Mouse (Mus musculus) lung, postnatal 25 days (tissue): ENCODE results near the gene Ocrl.

ENCODE experiments used
- DNase-seq: peaks from one replicate; pipeline ENCODE4 v3.0.0; 2022; ENCODE audit warnings: low spot score

Ocrl gene

GRCm38 (mm10) chrX:47977078-47977477 lies 64.9 kb downstream of the Ocrl start:
- DNase-seq: no peak

DNA sequence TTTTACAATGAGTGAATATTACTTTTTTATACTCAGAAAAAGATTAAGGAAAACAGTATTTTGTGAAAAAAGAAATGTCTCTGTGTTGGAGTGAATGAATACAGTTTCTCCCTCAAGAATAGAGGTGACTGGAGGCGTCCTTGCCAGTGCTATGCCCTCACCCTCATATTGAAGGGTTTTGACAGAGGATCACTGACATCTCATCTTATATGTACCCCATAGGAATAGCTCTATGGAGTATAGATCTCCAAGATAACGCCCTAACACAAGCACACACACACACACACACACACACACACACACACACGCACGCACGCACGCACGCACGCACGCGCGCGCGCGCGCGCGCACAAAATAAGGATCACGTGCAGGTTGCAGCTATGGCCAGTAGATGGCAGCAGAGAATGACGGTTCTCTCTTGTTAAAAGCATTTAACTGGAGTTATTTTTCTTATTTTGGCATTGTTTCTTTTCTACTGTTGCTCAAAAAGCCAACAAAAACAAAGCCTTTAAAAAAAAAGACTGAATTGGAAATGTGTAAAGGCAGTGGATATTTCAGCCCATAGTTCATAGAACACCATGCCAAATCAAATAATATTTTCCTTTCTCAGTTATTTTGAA lies 72.9 kb downstream of the Ocrl start:
- DNase-seq: peak; percentile 31

GRCm38 (mm10) chrX:47988024-47988423 lies 75.8 kb downstream of the Ocrl start:
- DNase-seq: no peak

DNA sequence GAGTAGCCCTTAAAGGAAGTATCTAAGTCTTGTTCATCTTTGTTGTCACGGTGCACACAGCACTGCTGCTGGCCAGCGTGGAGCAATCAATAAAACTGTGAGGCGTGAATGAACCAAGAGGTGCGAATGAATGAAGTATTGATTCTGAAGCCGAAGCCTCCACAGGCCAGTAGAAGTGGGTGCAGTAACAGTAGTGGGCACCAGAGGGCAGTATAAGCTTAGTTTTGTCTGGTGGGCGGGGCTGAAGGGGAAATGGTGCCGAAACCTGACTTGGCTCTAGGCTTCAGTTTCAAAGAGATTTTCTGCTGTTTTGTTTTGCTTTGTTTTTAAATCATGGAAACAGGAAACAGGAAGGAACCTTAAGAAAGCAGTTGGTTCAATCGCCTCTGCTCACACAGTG lies 80.4 kb downstream of the Ocrl start:
- peak; percentile 72 for DNase-seq

DNA sequence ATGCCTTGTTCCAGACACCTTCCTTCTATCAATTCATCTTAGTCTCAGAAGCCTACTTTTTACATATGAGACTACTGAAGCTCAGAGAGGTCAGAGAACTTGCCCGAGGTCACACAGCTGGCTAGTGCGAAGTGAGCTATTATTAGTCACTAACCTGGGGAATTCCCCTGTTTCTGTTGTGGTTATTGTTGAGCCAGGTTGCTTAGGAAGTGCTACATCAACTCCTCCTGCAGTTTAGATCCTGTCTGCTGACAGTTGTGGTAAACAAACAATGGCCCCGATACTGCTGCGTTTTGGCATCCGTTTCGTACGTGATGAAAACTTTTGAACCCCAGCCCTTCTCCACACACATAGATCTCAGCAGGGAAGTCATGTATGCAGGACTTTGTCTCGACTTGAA lies 86.2 kb downstream of the Ocrl start:
- DNase-seq: no peak

DNA sequence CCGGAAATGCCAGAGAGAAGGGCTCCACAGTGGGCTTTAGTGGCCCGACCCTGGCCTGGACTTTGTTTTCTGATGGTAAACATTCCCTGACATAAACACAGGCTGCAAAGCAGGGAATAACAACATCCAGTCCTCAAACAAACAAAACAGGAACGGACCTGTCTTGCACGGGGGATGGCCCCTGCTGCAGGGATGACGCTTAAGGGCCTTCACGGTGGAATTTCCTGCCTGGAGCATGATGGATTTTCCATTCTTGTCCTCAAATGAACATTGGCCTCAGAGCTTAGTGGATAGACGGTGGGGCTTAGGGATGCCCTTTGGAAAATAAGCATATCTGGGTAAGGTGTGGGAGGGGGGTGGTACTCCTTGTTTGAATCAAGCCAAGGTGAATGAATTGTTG lies 89.0 kb downstream of the Ocrl start:
- no peak for DNase-seq

- DNase-seq: no peak
These were observed 92.6 kb downstream of the Ocrl start for GRCm38 (mm10) chrX:48004786-48005185.

DNA sequence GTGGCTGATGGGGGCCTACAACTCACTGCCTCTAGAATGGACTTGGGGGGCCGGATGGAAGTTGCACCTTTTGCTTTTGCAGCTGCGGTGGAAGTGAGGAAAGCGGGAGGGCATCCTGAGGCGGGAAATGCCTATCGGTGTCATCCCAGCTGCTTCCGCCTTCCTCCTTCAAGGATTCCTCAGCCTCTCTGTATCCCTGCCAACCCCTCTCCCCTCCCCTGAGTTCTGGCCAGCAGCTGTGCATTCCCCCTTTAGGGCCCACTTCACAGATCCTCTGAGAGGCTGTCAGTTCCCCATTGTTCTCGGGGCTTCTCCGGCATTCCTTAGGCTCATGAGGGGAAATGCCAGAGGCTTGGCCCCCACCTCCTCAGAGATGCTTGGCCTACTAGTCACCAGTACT lies 93.9 kb downstream of the Ocrl start:
- no peak for DNase-seq

- no peak for DNase-seq
These were observed 99.5 kb downstream of the Ocrl start for GRCm38 (mm10) chrX:48011656-48012055.
